Mouse (Mus musculus): ENCODE data around the gene Gm10061. TPM values are rescaled to one million over a fixed set of nuclear protein-coding genes. Genes with fewer than 3 reads are reported as not detected.
"Not testable (repeated sequence)": the region's sequence is repeated elsewhere in the genome, so short reads cannot be mapped to it uniquely, and the experiment has no call there.

Gm10061 gene
- not detected for total RNA-seq (2021)
- long read RNA-seq, experiment 1, result 0 reads
- long read RNA-seq, experiment 2, result 0 reads

DNA sequence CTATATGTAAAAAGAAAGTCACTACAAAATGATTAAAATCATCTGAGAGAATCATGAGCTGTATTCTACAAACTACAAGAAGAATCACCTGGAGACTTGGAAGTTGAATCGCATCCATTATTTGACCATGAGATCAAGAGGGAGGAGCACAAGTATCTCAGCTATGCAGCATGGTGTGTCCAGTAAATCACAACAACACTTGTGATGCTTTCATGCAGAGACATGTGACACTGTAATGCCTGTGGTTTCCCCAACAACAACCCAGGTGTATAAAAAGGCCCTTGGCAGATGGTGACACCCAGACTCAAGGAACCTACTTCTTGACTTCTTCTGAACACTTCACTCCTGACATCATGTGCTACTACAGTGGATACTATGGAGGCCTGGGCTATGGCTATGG is at the start of gene Gm10061:
Gene Gm10061, plus strand, starts transcription at position 301 of the 400 bp plus-strand sequence.
- Histone ChIP-seq H3K27ac (no peak within 1 kb of the TSS), H3K4me3 (no peak within 1 kb of the TSS)
- no peak for TF ChIP-seq CTCF (conservative IDR thresholded peaks at IDR 0.05)
- DNase-seq (ENCODE audit: low spot score in 2 of 2), result no peak

DNA sequence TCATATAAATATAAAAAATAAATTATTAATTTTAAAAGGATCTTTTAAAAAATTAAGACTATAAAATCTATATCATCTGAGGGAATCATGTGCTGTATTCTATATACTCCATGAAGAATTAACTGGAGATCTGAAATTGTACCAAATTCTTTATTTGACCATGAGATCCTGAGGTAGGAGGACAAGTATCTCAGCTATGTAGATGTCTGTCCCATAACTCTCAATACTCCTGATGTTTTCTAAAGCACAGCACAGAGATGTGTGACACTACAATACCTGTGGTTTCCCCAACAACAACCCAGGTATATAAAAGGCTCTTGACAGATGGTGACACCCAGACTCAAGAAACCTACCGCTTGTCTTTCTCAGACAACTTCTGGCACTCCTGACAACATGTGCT is 10.3 kb upstream of the Gm10061 start, which contains the start of gene Gm6358:
Gene Gm6358, plus strand, starts transcription at position 301 of the 400 bp plus-strand sequence.
- DNase-seq (ENCODE audit: low spot score in 2 of 2), result no peak
- Histone ChIP-seq H3K4me3 (no peak within 1 kb of the TSS), H3K27ac (no peak within 1 kb of the TSS)
- TF ChIP-seq CTCF (conservative IDR thresholded peaks at IDR 0.05), result no peak

DNA sequence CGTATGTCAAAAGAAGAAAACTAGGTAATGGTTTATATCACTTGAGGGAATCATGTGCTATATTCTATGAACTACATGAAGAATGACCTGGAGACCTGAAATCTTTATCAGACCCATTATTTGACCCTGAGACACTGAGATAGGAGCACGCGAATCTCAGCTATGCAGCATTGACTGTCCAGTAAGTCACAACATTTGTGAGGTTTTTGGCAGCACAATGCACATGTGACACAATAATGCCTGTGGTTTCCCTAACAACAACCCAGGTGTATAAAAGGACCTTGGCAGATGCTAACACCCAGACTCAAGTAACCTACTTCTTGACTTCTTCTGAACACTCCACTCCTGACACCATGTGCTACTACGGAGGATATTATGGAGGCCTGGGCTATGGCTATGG is 6.8 kb downstream of the Gm10061 start, which contains the start of gene Gm9789:
Gene Gm9789, plus strand, starts transcription at position 301 of the 400 bp plus-strand sequence.
- Histone ChIP-seq H3K4me3 (no peak within 1 kb of the TSS), H3K27ac (no peak within 1 kb of the TSS)
- no peak for DNase-seq (ENCODE audit: low spot score in 2 of 2)
- no peak for TF ChIP-seq CTCF (conservative IDR thresholded peaks at IDR 0.05)

DNA sequence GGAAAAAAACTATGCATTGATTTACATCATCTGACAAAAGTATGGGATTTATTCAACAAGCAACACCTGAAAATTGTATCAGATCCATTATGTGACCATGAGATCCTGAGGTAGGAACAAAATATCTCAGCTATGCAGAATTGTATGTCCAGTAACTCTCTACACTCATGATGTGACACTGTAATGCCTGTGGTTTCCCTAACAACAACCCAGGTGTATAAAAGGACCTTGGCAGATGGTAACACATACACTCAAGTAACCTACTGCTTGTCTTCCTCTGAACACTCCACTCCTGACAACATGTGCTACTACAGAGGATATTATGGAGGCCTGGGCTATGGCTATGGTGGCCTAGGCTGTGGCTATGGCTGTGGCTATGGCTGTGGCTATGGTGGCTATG is 18.3 kb downstream of the Gm10061 start, which contains the start of gene Gm7735:
Gene Gm7735, plus strand, starts transcription at position 301 of the 400 bp plus-strand sequence.
- H3K4me3 ChIP-seq; H3K27ac ChIP-seq; DNase-seq (ENCODE audit: low spot score in 2 of 2): not testable (repeated sequence)

DNA sequence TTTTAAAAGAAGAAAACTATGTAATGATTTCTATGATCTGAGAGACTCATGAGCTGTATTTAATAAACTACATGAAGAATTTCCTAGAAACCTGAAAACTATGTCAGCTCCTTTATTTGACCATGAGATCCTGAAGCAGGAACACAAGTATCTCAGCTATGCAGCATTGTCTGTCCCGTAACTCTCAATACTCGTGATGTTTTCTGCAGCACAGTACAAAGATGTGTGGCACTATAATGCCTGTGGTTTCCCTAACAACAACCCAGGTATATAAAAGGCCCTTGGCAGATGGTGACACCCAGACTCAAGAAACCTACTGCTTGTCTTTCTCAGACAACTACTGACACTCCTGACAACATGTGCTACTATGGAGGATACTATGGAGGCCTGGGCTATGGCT is 23.5 kb downstream of the Gm10061 start, which contains the start of gene 1110057P08Rik:
Gene 1110057P08Rik, plus strand, starts transcription at position 301 of the 400 bp plus-strand sequence.
- Histone ChIP-seq H3K27ac (no peak within 1 kb of the TSS), H3K4me3 (no peak within 1 kb of the TSS)
- no peak for DNase-seq (ENCODE audit: low spot score in 2 of 2)
- no peak for TF ChIP-seq CTCF (conservative IDR thresholded peaks at IDR 0.05)

DNA sequence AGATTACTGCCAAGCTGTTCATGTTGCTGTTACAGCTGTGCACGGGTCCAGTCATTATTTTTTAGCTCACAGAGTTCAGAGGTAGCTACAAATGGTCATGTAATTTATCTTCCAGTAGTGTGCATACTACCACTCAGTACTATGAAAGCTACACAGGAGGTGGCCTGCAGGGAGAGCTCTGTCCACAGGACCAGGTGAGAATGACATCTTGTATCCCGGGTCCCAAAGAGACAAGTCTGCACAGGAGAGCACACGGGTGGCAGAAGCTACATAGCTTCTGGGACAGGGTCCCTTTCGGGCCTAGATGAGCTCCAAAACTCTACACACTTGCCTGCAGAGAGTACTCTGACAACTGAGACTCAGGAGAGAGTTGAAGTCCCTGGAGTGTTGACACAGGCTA is 37.7 kb downstream of the Gm10061 start:
- no peak overlapping the region for H3K4me3 ChIP-seq
- TF ChIP-seq CTCF (conservative IDR thresholded peaks at IDR 0.05), result no peak
- DNase-seq (ENCODE audit: low spot score in 2 of 2), result no peak
- no peak overlapping the region for H3K27ac ChIP-seq

Other genes starting within 250 kb of the Gm10061 start
- not detected for gene Krtap19-9b, start 218.8 kb upstream of the Gm10061 start, total RNA-seq (2021)
- not detected for gene Krtap16-3, start 188.2 kb upstream of the Gm10061 start, total RNA-seq (2021)
- not detected for gene Krtap22-2, start 140.3 kb upstream of the Gm10061 start, total RNA-seq (2021)
- gene Gm10229, start 135.8 kb upstream of the Gm10061 start, total RNA-seq (2021), result not detected
- gene Krtap6-1, start 119.4 kb upstream of the Gm10061 start, total RNA-seq (2021), result not detected
- not detected for gene Gm10228, start 109.6 kb upstream of the Gm10061 start, total RNA-seq (2021)
- gene Krtap6-5, start 103.2 kb upstream of the Gm10061 start, total RNA-seq (2021), result not detected
- gene 1110025L11Rik, start 87.1 kb upstream of the Gm10061 start, total RNA-seq (2021), result not detected
- not detected for gene Krtap6-3, start 67.1 kb upstream of the Gm10061 start, total RNA-seq (2021)
- gene Gm6358, start 10.2 kb upstream of the Gm10061 start, total RNA-seq (2021), result not detected
- not detected for gene Gm9789, start 6.9 kb downstream of the Gm10061 start, total RNA-seq (2021)
- gene Gm7735, start 18.4 kb downstream of the Gm10061 start, total RNA-seq (2021), result not detected
- gene 1110057P08Rik, start 23.6 kb downstream of the Gm10061 start, total RNA-seq (2021), result not detected
- gene Krtap20-2, start 54.8 kb downstream of the Gm10061 start, total RNA-seq (2021), result not detected

Data from layer of hippocampus, adult 2 months (tissue).